Mouse (Mus musculus): Measurements from ENCODE around the gene Sept1.

DNA sequence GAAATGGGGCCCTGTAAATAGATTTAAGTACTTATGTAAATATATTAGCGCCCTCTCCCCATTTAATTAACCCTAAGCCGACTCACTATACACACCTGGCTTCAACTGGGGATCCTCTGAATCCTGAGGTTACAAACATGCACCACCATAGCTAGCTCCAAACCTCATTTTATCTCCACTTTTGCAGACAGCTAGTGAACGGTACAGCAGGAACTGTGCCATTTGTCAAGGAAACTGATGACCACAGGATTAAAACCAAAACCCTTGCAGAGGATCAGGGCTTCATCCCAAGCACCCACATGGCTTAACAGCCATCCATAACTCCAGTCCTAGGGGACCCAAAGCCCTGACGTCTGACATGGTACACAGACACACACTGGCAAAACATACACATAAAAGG is 22.1 kb upstream of the Sept1 start:
- no peak for TF ChIP-seq CTCF (IDR thresholded peaks at IDR 0.05; ENCODE audit: control insufficient read depth, insufficient read depth, insufficient replicate concordance, low read depth, low read length)
- no peak for TF ChIP-seq POLR2A (IDR thresholded peaks at IDR 0.05; ENCODE audit: control insufficient read depth, low read depth, low read length)
